Mouse (Mus musculus): ENCODE measurements at regions not wholly inside any gene's neighbourhood (a gene's known extent, or its start where the extent isn't known, plus 50 kb on each side); places are given as distances from the start of the nearest gene placed in this dataset.
A peak's percentile ranks its signal among the peaks of the same experiment; 100 is the strongest.

DNA sequence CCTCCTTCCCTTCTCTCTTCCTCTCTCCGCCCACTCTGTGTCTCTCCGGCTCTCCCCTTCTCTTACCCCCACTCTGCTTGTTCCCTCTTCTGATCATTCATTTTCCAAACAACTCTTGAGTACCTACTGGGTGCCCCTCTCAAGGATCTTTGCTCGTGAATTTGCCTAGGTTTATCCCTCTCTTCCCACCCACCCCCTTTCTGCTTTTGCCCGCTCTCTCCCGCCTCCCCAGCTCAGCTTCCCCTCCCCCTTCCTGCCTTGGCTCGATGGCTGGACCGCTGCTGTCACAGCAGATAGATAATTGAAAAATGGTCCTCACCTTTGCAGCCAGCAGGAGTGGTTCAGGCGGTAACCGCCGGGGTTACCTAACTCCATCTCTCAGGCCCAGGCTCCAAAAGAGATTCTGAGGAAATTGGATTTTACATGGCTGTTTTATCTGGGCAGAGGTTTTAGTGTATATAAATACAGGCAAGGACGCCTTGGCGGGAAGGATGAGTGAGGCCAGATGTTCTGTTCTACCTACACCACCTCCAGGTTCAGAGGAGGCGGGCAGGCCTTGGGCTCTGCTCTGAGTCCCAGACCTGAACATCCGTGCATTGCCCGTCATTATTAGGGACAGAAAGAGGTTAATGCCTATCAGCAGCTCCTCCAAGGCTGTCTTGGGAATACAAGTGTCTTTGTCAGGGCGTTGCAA lies 60.8 kb upstream of the Btrc start:
- Histone ChIP-seq H3K27ac (replicated peaks; ENCODE audit: low read depth, low read length) (no peak overlapping the region), H3K9me3 (replicated peaks; ENCODE audit: control insufficient read depth, low read length) (no peaks in the 10 kb centered on the region), H3K4me2 (ENCODE audit: low read depth, low read length) (peak overlapping the region; percentile 95), H3K4me3 (ENCODE audit: low read depth, low read length) (peak overlapping the region; percentile 54), H3K9ac (replicated peaks; ENCODE audit: low read length) (peak overlapping the region; percentile 34), H3K27me3 (ENCODE audit: control insufficient read depth, insufficient read depth, low read length) (peaks cover 16% of the 10 kb centered on the region), H3K36me3 (replicated peaks; ENCODE audit: control insufficient read depth, insufficient read depth, low read depth, low read length) (no peaks in the 10 kb centered on the region), H3K4me1 (ENCODE audit: control insufficient read depth, insufficient read depth, low read length) (peaks cover 7% of the 10 kb centered on the region; the same call in 1 of the 2 replicates)
- 2% methylated on average over 16 of the region's 16 CpGs for WGBS
- DNase-seq (ENCODE audit: low spot score) (peak; percentile 62), ATAC-seq (replicated peaks; ENCODE audit: insufficient number of reproducible peaks, low FRiP score, low TSS enrichment, low read depth) (peak; percentile 27; the same call in 1 of the 2 replicates)

DNA sequence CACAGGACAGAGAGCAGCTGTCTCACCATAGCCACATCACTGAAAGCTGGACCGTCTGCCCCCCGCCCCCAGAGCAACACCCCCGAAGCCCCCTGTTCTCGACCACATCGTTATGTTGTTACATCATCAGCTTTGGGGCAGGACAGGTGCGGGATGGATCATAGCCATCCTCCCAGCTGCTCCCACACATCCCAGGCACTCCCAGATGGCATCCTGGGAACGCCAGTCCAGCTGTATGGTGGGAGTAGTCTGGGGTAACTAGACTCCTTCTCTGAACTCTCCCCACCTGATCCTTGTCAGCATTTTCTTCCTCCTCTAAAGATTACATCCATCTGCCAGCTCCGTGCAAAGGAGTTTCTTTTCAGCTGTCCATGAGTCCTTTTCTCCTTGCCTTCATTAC lies 59.0 kb upstream of the Btrc start:
- H3K27ac ChIP-seq (replicated peaks; ENCODE audit: low read depth, low read length): no peak overlapping the region
- H3K4me1 ChIP-seq (ENCODE audit: control insufficient read depth, insufficient read depth, low read length): peaks cover 7% of the 10 kb centered on the region; the same call in 1 of the 2 replicates
- no peaks in the 10 kb centered on the region for H3K9me3 ChIP-seq (replicated peaks; ENCODE audit: control insufficient read depth, low read length)
- ATAC-seq (replicated peaks; ENCODE audit: insufficient number of reproducible peaks, low FRiP score, low TSS enrichment, low read depth) (no peak), DNase-seq (ENCODE audit: low spot score) (peak; percentile 54)
- no peak overlapping the region for H3K9ac ChIP-seq (replicated peaks; ENCODE audit: low read length)
- 10% methylated on average over 8 of the region's 8 CpGs for WGBS
- no peaks in the 10 kb centered on the region for H3K36me3 ChIP-seq (replicated peaks; ENCODE audit: control insufficient read depth, insufficient read depth, low read depth, low read length)
- peaks cover 19% of the 10 kb centered on the region for H3K27me3 ChIP-seq (ENCODE audit: control insufficient read depth, insufficient read depth, low read length)
- H3K4me2 ChIP-seq (ENCODE audit: low read depth, low read length): no peak overlapping the region
- no peak overlapping the region for H3K4me3 ChIP-seq (ENCODE audit: low read depth, low read length)

DNA sequence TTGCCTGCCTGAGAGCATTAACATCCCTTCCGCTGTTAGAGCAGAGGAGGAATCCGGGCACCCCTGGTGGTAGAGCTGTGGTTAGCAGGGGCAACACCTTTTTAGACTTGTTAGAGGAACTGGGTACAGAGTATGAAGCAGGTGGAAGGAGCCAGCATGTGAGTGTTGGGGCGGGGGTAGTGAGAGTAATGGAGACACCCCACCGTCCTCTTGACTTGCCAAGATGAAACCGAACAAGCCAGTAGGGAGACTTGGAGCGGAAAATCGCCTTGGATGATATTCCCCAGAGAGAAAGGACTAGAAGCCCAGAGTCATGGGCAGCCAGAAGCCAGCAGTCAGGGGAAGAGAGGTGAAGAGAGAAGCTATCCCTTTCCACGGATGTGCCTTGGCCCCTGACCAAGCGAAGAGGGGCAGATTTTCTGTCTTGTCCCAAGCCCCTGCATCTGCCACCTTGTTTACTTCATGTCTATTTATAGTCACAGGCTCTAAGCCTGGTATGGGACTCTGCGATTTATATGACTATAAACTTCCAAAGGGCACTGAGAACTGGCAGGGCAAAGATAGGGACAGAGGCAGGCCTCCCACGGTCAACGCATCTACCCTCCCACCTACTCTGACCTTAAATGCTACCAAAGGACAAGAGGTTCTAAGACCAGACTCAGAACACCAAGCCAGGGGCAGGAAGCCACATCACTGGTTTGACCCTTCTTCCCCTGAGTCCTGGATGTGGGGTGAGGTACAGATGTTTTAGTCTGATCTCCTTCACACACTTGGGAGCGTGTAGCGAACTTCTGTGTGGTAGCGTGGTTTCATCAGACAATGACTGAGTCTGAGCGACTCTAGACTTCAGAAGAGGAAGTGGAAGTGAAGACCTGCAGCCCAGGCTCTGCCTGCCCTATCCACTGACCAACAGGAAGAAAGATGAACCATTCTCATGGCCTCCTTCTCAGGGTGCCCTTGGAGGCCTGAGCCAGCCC lies 55.9 kb upstream of the Btrc start:
- Histone ChIP-seq H3K4me2 (ENCODE audit: low read depth, low read length) (no peak overlapping the region), H3K36me3 (replicated peaks; ENCODE audit: control insufficient read depth, insufficient read depth, low read depth, low read length) (no peaks in the 10 kb centered on the region), H3K9me3 (replicated peaks; ENCODE audit: control insufficient read depth, low read length) (no peaks in the 10 kb centered on the region), H3K27ac (replicated peaks; ENCODE audit: low read depth, low read length) (no peak overlapping the region), H3K9ac (replicated peaks; ENCODE audit: low read length) (no peak overlapping the region), H3K27me3 (ENCODE audit: control insufficient read depth, insufficient read depth, low read length) (peaks cover 15% of the 10 kb centered on the region), H3K4me3 (ENCODE audit: low read depth, low read length) (no peak overlapping the region), H3K4me1 (ENCODE audit: control insufficient read depth, insufficient read depth, low read length) (peaks cover 11% of the 10 kb centered on the region)
- DNase-seq (ENCODE audit: low spot score) (no peak), ATAC-seq (replicated peaks; ENCODE audit: insufficient number of reproducible peaks, low FRiP score, low TSS enrichment, low read depth) (no peak)
- WGBS: 55% methylated on average over 16 of the region's 16 CpGs

DNA sequence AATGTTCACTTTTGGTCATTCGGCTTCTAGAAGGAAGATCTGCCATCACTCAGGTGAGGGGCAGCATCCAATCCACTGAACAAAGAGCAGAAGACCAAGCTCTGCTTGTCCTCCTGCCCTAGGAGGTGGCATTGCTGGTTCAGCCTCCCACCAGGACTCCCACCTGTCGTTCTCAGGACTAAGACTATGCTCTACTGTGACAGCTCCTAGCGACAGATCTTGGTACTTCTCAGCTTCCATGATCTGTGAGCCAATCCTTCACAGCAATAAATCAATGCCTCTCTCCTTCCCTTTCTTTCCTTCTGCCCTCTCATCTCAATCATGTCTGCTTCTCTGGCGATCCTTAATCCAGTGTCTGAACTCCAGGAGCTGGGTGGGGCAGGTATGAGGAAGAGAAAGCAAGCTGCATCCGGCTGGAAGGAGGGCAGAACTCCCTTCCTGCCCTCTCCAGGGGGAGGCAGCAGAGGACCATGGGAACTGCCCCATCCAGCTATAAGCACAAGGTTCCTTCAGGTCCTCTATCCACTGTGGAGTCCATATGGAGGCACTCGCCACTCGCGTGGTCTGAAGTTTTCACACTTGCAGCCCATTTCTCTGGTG lies 54.8 kb upstream of the Btrc start:
- no peak overlapping the region for H3K4me2 ChIP-seq (ENCODE audit: low read depth, low read length)
- DNase-seq (ENCODE audit: low spot score) (no peak), ATAC-seq (replicated peaks; ENCODE audit: insufficient number of reproducible peaks, low FRiP score, low TSS enrichment, low read depth) (no peak)
- no peaks in the 10 kb centered on the region for H3K9me3 ChIP-seq (replicated peaks; ENCODE audit: control insufficient read depth, low read length)
- H3K9ac ChIP-seq (replicated peaks; ENCODE audit: low read length): no peak overlapping the region
- H3K27ac ChIP-seq (replicated peaks; ENCODE audit: low read depth, low read length): no peak overlapping the region
- H3K36me3 ChIP-seq (replicated peaks; ENCODE audit: control insufficient read depth, insufficient read depth, low read depth, low read length): no peaks in the 10 kb centered on the region
- H3K27me3 ChIP-seq (ENCODE audit: control insufficient read depth, insufficient read depth, low read length): peaks cover 8% of the 10 kb centered on the region
- WGBS: 53% methylated on average over 8 of the region's 8 CpGs
- peaks cover 11% of the 10 kb centered on the region for H3K4me1 ChIP-seq (ENCODE audit: control insufficient read depth, insufficient read depth, low read length)
- no peak overlapping the region for H3K4me3 ChIP-seq (ENCODE audit: low read depth, low read length)

DNA sequence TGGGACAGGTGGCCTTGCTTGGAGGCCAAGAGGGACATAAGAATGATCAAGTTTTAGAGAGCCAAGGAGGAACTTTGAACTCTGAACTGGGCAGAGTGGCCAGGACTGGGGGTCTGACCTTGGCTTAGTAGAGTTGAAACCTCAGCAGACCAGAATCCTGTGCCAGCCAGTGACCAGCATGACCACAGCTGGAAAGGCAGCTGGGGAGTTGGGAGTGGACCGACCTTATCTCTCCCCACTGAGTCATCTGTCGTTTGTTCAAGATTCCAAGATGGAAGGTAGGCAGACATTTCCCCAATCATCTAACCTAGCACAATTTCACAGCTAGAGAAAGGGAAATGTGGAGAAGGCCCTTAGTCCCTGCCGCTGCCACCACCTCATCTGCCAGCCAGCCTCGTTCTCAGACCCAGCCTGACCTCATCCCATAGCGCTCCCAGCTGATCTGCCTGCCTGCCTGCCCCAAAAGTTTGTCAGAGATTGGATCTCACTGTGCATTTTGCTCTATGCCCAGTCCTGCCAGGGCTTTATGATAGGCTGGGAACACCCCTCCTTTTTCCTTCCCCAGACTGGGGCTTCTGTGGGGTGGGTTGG lies 53.1 kb upstream of the Btrc start:
- H3K9me3 ChIP-seq (replicated peaks; ENCODE audit: control insufficient read depth, low read length): no peaks in the 10 kb centered on the region
- peaks cover 11% of the 10 kb centered on the region for H3K4me1 ChIP-seq (ENCODE audit: control insufficient read depth, insufficient read depth, low read length)
- H3K4me3 ChIP-seq (ENCODE audit: low read depth, low read length): peak overlapping the region; percentile 16; the same call in 1 of the 2 replicates
- H3K27ac ChIP-seq (replicated peaks; ENCODE audit: low read depth, low read length): no peak overlapping the region
- peak overlapping the region; percentile 36; the same call in 1 of the 2 replicates for H3K4me2 ChIP-seq (ENCODE audit: low read depth, low read length)
- DNase-seq (ENCODE audit: low spot score) (no peak), ATAC-seq (replicated peaks; ENCODE audit: insufficient number of reproducible peaks, low FRiP score, low TSS enrichment, low read depth) (no peak)
- H3K27me3 ChIP-seq (ENCODE audit: control insufficient read depth, insufficient read depth, low read length): peaks cover 8% of the 10 kb centered on the region
- peak overlapping the region; percentile 10; the same call in 1 of the 2 replicates for H3K9ac ChIP-seq (replicated peaks; ENCODE audit: low read length)
- H3K36me3 ChIP-seq (replicated peaks; ENCODE audit: control insufficient read depth, insufficient read depth, low read depth, low read length): no peaks in the 10 kb centered on the region
- 34% methylated on average over 5 of the region's 5 CpGs for WGBS

DNA sequence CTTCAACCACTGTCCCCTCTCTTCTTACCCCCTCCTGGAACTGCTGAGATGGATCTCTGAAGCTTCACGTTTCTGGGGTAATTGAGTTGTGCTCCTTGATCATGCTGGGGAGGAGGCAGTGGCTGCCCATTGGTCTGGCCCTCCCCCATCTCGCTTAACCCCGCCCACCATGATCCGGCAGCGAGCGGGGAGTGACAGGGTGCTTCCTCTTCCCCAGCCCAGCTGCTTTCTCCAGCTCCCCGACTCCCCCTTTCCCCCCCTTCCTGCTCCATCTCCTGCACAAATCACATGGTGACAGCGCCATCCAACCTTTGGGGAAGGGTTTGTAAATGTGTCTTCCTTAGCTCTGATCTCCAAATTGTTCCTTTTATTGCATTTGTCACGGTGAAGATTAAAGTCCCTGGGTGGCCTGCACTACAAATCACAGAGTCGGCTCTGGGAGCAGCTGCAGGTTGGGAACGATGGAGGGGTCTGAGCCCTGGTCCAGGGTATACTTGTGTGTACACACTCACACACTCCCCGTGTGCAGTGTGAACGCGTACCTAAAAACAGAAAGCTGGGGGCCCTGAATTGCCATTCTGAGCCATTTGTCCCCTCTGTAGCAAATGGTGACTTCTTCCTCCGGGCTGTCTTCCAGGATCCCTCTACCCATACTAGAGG lies 52.5 kb upstream of the Btrc start:
- DNase-seq (ENCODE audit: low spot score) (peak; percentile 73), ATAC-seq (replicated peaks; ENCODE audit: insufficient number of reproducible peaks, low FRiP score, low TSS enrichment, low read depth) (peak; percentile 54; the same call in 1 of the 2 replicates)
- Histone ChIP-seq H3K27ac (replicated peaks; ENCODE audit: low read depth, low read length) (no peak overlapping the region), H3K36me3 (replicated peaks; ENCODE audit: control insufficient read depth, insufficient read depth, low read depth, low read length) (no peaks in the 10 kb centered on the region), H3K4me2 (ENCODE audit: low read depth, low read length) (peak overlapping the region; percentile 36), H3K9ac (replicated peaks; ENCODE audit: low read length) (peak overlapping the region; percentile 10; the same call in 1 of the 2 replicates), H3K4me1 (ENCODE audit: control insufficient read depth, insufficient read depth, low read length) (peaks cover 11% of the 10 kb centered on the region), H3K4me3 (ENCODE audit: low read depth, low read length) (peak overlapping the region; percentile 16; the same call in 1 of the 2 replicates), H3K27me3 (ENCODE audit: control insufficient read depth, insufficient read depth, low read length) (peaks cover 3% of the 10 kb centered on the region; the same call in 1 of the 2 replicates), H3K9me3 (replicated peaks; ENCODE audit: control insufficient read depth, low read length) (no peaks in the 10 kb centered on the region)
- 14% methylated on average over 15 of the region's 15 CpGs for WGBS

DNA sequence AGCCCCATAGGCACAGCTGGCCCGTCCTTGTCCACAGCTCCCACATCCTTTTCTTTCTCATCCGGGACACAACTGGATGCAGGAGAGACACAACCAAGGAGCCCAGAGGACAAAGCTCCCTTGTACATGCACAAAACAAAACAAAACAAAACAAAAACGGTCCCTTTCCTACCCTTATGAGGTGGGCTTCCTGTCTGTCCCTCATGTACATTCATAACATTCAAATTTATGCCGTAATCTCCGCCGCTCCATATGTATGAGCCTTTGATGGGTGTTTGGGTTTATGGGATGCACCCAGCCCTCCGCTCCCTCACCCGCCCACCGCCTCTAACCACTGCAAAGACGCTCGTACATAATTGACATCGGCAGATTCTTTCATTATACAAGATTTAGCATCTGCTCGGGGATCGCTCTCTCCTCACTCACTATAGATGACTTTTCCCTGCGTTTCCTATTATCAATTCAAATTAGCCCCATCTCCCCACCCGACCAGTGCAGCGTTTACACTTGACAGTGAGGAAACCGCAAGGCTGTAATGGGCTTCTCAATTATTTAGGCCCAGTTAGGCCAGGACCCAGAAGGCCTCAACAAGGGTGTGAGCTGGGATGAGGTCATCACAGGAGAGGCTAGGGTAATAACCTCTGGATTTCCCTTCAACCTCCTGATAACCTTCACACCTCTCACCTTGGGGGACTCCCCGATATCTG lies 51.5 kb upstream of the Btrc start:
- DNase-seq (ENCODE audit: low spot score): no peak
- ATAC-seq (replicated peaks; ENCODE audit: insufficient number of reproducible peaks, low FRiP score, low TSS enrichment, low read depth): no peak
- Histone ChIP-seq H3K36me3 (replicated peaks; ENCODE audit: control insufficient read depth, insufficient read depth, low read depth, low read length) (no peaks in the 10 kb centered on the region), H3K9me3 (replicated peaks; ENCODE audit: control insufficient read depth, low read length) (no peaks in the 10 kb centered on the region), H3K4me3 (ENCODE audit: low read depth, low read length) (no peak overlapping the region), H3K4me2 (ENCODE audit: low read depth, low read length) (no peak overlapping the region), H3K27ac (replicated peaks; ENCODE audit: low read depth, low read length) (no peak overlapping the region), H3K4me1 (ENCODE audit: control insufficient read depth, insufficient read depth, low read length) (peaks cover 11% of the 10 kb centered on the region), H3K9ac (replicated peaks; ENCODE audit: low read length) (no peak overlapping the region), H3K27me3 (ENCODE audit: control insufficient read depth, insufficient read depth, low read length) (peaks cover 3% of the 10 kb centered on the region; the same call in 1 of the 2 replicates)
- WGBS: 67% methylated on average over 19 of the region's 19 CpGs
